Mouse (Mus musculus) layer of hippocampus, adult 2 months (tissue): ENCODE results near the gene Lenep. TPM values are rescaled to one million over a fixed set of nuclear protein-coding genes. Genes with fewer than 3 reads are reported as not detected.

ENCODE experiments used
- DNase-seq, 2 experiments: peaks; one replicate each; pipeline ENCODE4 v3.0.0; 2022; ENCODE audit warnings: low spot score in 2 of 2
- H3K27ac ChIP-seq: fragments of 200-600 bp; 2 replicates; pipeline ENCODE4 v1.8.1; 2022
- H3K4me3 ChIP-seq: fragments of 200-600 bp; 2 replicates; pipeline ENCODE4 v1.8.1; 2022; ENCODE audit warnings: mild to moderate bottlenecking
- CTCF ChIP-seq: fragments of 200-600 bp; conservative IDR thresholded peaks from 2 replicates; pipeline ENCODE4 v1.8.1; 2022; ENCODE audit warnings: antibody characterized with exemption, mild to moderate bottlenecking, moderate library complexity
- total RNA-seq, 2 experiments: library from RNA; stranded (reverse); gene quantifications; 2 replicates each; pipeline ENCODE4 v1.2.3; 2021

Gene Lenep
- total RNA-seq, 2 experiments from 2014 or later = 5.8 to 7.1 TPM

DNA sequence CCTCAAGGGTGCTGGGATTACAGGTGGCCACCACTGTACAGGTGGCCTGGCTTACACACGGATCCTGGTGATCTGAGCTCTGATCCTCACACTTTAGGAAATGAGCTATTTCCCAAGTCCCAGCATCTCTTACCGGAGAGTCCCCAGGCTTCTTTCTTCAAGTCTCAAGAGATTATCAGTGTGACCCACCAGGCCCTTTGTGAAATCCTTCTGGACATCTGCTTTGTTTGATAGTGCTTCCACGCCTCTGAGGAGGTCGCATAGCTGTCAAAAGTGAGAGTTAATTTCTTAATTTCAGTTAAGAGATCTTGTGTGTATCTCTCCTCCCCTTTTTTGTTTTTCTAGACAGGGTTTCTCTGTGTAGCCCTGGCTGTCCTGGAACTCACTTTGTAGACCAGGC lies 23.3 kb upstream of the Lenep start:
- H3K27ac ChIP-seq = no peak overlapping the region
- no peak for TF ChIP-seq CTCF
- DNase-seq = no peak
- H3K4me3 ChIP-seq = no peak overlapping the region

DNA sequence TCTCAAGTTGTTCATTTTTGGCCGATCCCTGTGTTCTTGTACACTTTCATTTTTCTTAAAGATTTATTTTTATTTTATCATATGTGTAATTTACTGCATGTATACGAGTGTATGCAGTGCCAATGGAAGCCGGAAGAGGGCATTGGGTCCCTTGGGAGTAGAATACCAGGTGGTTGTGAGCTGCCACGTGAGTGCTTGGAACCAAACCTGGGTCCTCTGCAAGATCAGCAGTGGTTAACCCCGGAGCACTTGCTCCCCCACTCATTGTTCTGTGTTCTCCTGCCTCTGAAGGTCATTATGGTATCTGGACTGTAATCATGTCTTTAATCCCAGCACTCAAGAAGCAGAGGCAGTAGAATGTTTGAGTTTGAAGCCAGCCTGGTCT lies 22.5 kb upstream of the Lenep start:
- H3K27ac ChIP-seq = no peak overlapping the region
- TF ChIP-seq CTCF = no peak
- no peak for DNase-seq
- H3K4me3 ChIP-seq = no peak overlapping the region

- no peak for TF ChIP-seq CTCF
- no peak for DNase-seq
- Histone ChIP-seq H3K4me3 (no peak overlapping the region), H3K27ac (no peak overlapping the region)
These were observed 22.0 kb upstream of the Lenep start for GRCm38 (mm10) chr3:89424416-89425140.

DNA sequence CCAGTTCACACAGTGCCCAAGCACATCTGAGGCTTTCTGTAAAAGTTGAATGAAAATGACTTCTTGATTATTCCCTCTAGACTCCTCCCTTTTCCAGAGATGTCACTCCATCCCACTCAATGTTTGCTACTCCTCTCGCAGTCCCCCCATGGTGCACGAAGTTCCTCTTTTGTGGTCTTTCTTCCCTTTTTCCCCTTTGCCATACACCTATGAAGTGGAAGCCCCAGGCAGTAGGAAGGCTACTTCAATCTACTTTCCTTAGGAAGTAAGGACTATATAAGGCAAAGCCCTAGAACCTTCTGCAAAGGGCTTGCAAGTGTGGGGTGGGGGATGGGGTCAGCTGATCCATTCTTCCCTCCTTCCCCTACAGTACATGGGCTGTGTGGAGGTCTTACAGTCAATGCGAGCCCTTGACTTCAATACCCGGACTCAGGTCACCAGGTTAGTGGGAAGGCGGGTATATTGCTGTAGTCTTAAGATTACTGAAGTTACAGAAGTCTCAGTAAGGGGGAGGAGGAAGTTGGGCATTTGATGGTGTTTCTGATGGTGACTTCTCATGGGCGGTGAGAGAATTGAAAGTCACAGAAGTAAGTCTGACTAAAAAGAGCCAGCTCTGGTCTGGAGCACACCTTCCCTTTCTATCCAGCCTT lies 20.1 kb upstream of the Lenep start:
- H3K27ac ChIP-seq = no peak overlapping the region
- no peak overlapping the region for H3K4me3 ChIP-seq
- TF ChIP-seq CTCF = no peak
- no peak for DNase-seq

- peak overlapping the region; percentile 53 for H3K4me3 ChIP-seq
- no peak for TF ChIP-seq CTCF
- H3K27ac ChIP-seq = peak overlapping the region; percentile 68
- DNase-seq = no peak
These were observed 19.3 kb upstream of the Lenep start for GRCm38 (mm10) chr3:89421810-89422473.

- Histone ChIP-seq H3K4me3 (peak overlapping the region; percentile 53), H3K27ac (peak overlapping the region; percentile 68)
- peak; percentile 57 to 76 for DNase-seq
- TF ChIP-seq CTCF = no peak
These were observed 18.6 kb upstream of the Lenep start for GRCm38 (mm10) chr3:89421002-89421774.

DNA sequence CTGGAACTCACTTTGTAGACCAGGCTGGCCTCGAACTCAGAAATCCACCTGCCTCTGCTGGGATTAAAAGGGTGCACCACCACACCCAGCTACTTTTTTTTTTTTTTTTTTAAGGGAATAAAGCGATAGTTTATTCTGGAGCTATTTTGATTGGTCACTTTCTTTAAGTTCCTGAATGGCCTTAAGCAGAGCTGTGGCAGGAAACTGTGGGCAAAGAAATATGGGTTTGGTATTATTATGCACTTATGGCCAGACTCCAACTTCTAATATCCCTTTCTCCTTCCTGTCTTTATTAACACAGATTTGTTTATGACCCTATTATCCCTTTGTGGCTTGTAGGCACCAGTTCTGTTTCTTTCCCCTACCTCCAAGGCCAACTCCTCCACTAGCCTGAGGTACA lies 17.8 kb upstream of the Lenep start:
- Histone ChIP-seq H3K4me3 (no peak overlapping the region), H3K27ac (peak overlapping the region; percentile 68; the same call in 1 of the 2 replicates)
- no peak for TF ChIP-seq CTCF
- no peak for DNase-seq

GRCm38 (mm10) chr3:89419981-89420380 lies 17.4 kb upstream of the Lenep start:
- DNase-seq = no peak
- Histone ChIP-seq H3K27ac (peak overlapping the region; percentile 87), H3K4me3 (peak overlapping the region; percentile 82; the same call in 1 of the 2 replicates)
- TF ChIP-seq CTCF = no peak

- peak overlapping the region; percentile 82 for H3K4me3 ChIP-seq
- no peak for DNase-seq
- TF ChIP-seq CTCF = no peak
- H3K27ac ChIP-seq = peak overlapping the region; percentile 87
These were observed 17.0 kb upstream of the Lenep start for GRCm38 (mm10) chr3:89419571-89419970.

- no peak for TF ChIP-seq CTCF
These were observed 16.3 kb upstream of the Lenep start for GRCm38 (mm10) chr3:89418861-89419250.

DNA sequence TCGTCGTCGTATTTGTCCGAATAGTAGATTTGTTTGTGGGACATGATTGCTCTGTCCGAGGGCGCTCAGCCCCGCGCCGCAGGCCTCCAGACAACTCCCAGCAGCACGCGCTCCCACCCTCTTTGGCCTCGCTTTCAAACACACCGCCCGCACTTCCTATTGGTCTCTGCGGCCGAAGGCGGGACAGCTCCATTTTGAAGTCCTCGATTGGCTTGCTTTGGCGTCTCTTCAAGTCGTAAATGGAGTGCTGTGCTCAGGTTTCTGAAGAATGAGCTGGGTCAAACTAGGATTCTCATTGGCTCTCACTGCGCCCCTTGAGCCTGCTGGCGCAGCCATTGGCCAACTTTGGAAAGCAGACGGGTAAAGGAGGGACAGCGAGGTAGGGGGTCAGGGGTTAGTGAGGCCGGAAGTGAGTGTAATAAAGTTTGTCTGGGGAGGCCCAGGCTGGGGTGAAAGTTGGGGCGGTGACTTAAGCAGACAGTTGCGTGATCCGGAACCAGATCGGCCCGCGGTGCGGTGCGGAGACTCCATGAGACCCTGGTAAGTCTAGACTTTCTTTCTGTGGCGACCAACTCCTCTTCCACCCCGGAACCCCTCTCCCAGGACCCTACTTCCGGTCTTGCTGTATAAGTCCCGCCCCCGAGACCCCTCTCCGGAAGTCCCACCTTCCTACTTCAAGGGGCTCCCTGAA lies 15.7 kb upstream of the Lenep start, which contains the start of the genes Cks1b and Shc1:
Cks1b (minus strand) TSS at position 214 of the 691 bp plus-strand sequence.
Shc1 (plus strand) TSS at position 274 of the 691 bp plus-strand sequence.
- Histone ChIP-seq H3K27ac (peak within 1 kb of the TSS; percentile 87), H3K4me3 (peak within 1 kb of the TSS; percentile 82)
- DNase-seq = peak; percentile 87 to 96
- 0 out of 2 replicates have a peak, but pooled peaks have one; percentile 21 for TF ChIP-seq CTCF

More at GRCm38 (mm10) chr3:89418861-89419250, 16.3 kb upstream of the Lenep start:
- peak overlapping the region; percentile 82 for H3K4me3 ChIP-seq
- no peak for DNase-seq
- H3K27ac ChIP-seq = peak overlapping the region; percentile 87

DNA sequence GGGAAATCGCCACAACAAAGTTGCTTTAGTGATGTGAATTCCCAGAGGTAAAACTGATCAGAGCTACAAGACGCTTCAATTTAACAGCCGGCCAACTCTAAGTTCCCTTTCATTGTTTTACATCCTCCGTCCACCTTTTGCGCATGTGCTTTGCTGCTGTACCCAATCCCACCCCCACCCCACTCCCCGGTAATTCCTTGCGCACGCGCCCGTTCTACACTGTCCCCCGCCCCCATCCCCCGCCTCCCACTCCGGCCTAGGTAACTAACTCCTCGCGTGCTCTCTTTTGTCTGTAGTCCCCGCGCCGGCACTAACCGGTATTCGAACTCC lies 15.2 kb upstream of the Lenep start:
- no peak overlapping the region for H3K27ac ChIP-seq
- peak overlapping the region; percentile 82 for H3K4me3 ChIP-seq
- DNase-seq = no peak
- no peak for TF ChIP-seq CTCF
